Mouse (Mus musculus): ENCODE data around the gene Cxcr5. TPM values are rescaled to one million over a fixed set of nuclear protein-coding genes. Genes with fewer than 3 reads are reported as not detected.

Cxcr5 gene
- polyA plus RNA-seq, 1 experiment from 2014 or later = not detected

GRCm38 (mm10) chr9:44484311-44485104 lies 77.2 kb downstream of the Cxcr5 start:
- H3K36me3 ChIP-seq = no peaks in the 10 kb centered on the region
- ATAC-seq (ENCODE audit: insufficient number of reproducible peaks, low FRiP score) = no peak
- H3K27ac ChIP-seq (ENCODE audit: poor library complexity, severe bottlenecking) = peak overlapping the region; percentile 95

DNA sequence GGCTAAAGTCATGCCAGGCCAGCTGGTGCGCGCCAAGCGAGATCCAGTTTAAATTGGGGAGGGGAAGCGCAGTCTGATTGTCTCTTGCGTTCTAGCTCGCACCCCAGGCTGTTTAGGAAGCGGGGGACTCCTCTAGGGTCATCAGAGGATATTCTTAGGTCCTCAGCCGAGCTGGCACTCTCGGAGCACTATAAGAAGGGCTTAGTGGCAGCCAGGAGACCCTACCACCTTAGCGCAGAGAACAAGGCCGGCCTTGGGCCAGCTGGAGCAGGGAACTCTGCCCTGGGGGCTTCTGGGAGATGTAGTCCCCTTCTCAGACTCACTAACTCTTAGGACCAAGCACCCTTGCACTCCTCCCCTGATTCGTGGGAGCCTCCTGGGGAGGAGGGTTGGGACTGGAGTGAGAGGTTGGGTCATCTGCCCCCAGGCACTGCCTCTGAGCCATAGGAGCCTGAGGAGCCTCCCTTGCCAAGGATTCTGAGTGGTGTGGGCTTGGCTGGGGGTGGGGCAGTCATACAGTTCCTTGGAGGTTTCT lies 78.1 kb downstream of the Cxcr5 start:
- peak; percentile 15; the same call in 1 of the 2 replicates for ATAC-seq (ENCODE audit: insufficient number of reproducible peaks, low FRiP score)
- 1% methylated on average over 12 of the region's 12 CpGs for WGBS
- Histone ChIP-seq H3K4me3 (peak overlapping the region; percentile 97), H3K4me1 (replicated peaks) (peaks cover 54% of the 10 kb centered on the region), H3K36me3 (no peaks in the 10 kb centered on the region), H3K4me2 (peak overlapping the region; percentile 94), H3K9me3 (replicated peaks) (no peaks in the 10 kb centered on the region), H3K27ac (ENCODE audit: poor library complexity, severe bottlenecking) (peak overlapping the region; percentile 95), H3K27me3 (replicated peaks) (no peaks in the 10 kb centered on the region), H3K9ac (peak overlapping the region; percentile 98)

More at GRCm38 (mm10) chr9:44484311-44485104, 77.2 kb downstream of the Cxcr5 start:
- peak overlapping the region; percentile 94 for H3K4me2 ChIP-seq
- peaks cover 63% of the 10 kb centered on the region for H3K4me1 ChIP-seq (replicated peaks)
- 18% methylated on average over 7 of the region's 7 CpGs for WGBS
- H3K9ac ChIP-seq = peak overlapping the region; percentile 98
- peak overlapping the region; percentile 97 for H3K4me3 ChIP-seq
- no peaks in the 10 kb centered on the region for H3K9me3 ChIP-seq (replicated peaks)
- H3K27me3 ChIP-seq (replicated peaks) = no peaks in the 10 kb centered on the region

GRCm38 (mm10) chr9:44483041-44483509 lies 78.6 kb downstream of the Cxcr5 start:
- under 1% methylated on average over 38 of the region's 39 CpGs for WGBS
- no peak for ATAC-seq (ENCODE audit: insufficient number of reproducible peaks, low FRiP score)
- peak overlapping the region; percentile 97 for H3K4me3 ChIP-seq
- peak overlapping the region; percentile 94 for H3K4me2 ChIP-seq
- H3K36me3 ChIP-seq = no peaks in the 10 kb centered on the region
- peak overlapping the region; percentile 98 for H3K9ac ChIP-seq
- H3K27me3 ChIP-seq (replicated peaks) = no peaks in the 10 kb centered on the region
- peaks cover 49% of the 10 kb centered on the region for H3K4me1 ChIP-seq (replicated peaks)
- H3K27ac ChIP-seq (ENCODE audit: poor library complexity, severe bottlenecking) = peak overlapping the region; percentile 95
- H3K9me3 ChIP-seq (replicated peaks) = no peaks in the 10 kb centered on the region

GRCm38 (mm10) chr9:44482552-44482951 lies 79.1 kb downstream of the Cxcr5 start, which contains the start of gene Bcl9l:
Gene Bcl9l, plus strand, starts transcription at chr9:44482825.
- peak within 1 kb of the TSS; percentile 98 for H3K9ac ChIP-seq
- H3K9me3 ChIP-seq (replicated peaks) = no peaks in the 10 kb centered on the region
- H3K4me1 ChIP-seq (replicated peaks) = peaks cover 45% of the 10 kb centered on the region
- peak; percentile 36 for ATAC-seq (ENCODE audit: insufficient number of reproducible peaks, low FRiP score)
- 0% methylated on average over 31 of the region's 31 CpGs for WGBS
- H3K36me3 ChIP-seq = no peaks in the 10 kb centered on the region
- H3K27ac ChIP-seq (ENCODE audit: poor library complexity, severe bottlenecking) = peak within 1 kb of the TSS; percentile 95
- no peaks in the 10 kb centered on the region for H3K27me3 ChIP-seq (replicated peaks)
- H3K4me3 ChIP-seq = peak within 1 kb of the TSS; percentile 97
- peak within 1 kb of the TSS; percentile 94 for H3K4me2 ChIP-seq

- 8% methylated on average over 3 of the region's 3 CpGs for WGBS
- peak overlapping the region; percentile 97 for H3K4me3 ChIP-seq
- ATAC-seq (ENCODE audit: insufficient number of reproducible peaks, low FRiP score) = no peak
- H3K27ac ChIP-seq (ENCODE audit: poor library complexity, severe bottlenecking) = peak overlapping the region; percentile 95
- no peaks in the 10 kb centered on the region for H3K27me3 ChIP-seq (replicated peaks)
- H3K36me3 ChIP-seq = no peaks in the 10 kb centered on the region
- H3K4me2 ChIP-seq = peak overlapping the region; percentile 94
- H3K9ac ChIP-seq = peak overlapping the region; percentile 98; the same call in 1 of the 2 replicates
- H3K4me1 ChIP-seq (replicated peaks) = peaks cover 45% of the 10 kb centered on the region
- no peaks in the 10 kb centered on the region for H3K9me3 ChIP-seq (replicated peaks)
Observed at GRCm38 (mm10) chr9:44482112-44482511, 79.6 kb downstream of the Cxcr5 start.

DNA sequence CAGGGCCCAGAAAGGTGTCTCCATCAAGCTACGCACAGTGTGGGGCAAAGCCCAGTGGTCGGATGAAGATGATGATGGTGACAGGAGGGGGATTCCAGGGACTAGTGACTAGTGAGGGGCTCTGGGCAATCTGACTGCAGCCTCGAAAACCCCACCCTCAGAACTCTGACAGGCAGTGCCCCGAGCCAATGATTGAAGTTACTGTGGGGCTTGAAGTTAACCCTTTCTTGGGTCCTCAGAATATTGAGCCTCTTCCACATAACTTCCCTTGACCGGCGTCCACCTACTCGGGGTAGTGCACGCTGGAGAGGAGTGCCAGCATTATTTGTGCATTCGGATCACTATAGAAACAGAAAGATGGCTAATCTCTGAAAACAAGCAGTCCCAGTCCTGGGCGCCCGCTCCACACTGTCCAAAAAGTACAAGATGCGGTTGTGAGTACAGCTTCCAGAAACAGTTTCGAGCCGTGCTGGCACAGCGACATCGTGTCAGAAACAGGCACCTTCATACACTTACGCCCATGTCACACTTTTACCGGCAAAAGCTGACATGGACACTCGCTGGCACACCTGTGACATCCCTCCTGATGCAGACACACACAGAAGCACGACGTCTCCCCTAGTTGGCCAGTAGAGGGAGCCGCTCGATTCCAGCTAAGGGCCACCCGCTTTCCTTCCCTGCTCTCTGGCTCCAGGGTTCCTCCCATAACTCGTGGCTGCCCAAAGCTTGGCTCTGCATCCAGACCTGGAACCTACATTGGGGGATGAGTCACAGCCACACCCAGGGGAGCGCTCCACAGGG lies 81.8 kb downstream of the Cxcr5 start:
- no peaks in the 10 kb centered on the region for H3K36me3 ChIP-seq
- peaks cover 25% of the 10 kb centered on the region for H3K4me1 ChIP-seq (replicated peaks)
- ATAC-seq (ENCODE audit: insufficient number of reproducible peaks, low FRiP score) = peak; percentile 54
- no peaks in the 10 kb centered on the region for H3K27me3 ChIP-seq (replicated peaks)
- peak overlapping the region; percentile 78 for H3K9ac ChIP-seq
- under 1% methylated on average over 26 of the region's 26 CpGs for WGBS
- peak overlapping the region; percentile 99 for H3K27ac ChIP-seq (ENCODE audit: poor library complexity, severe bottlenecking)
- H3K9me3 ChIP-seq (replicated peaks) = no peaks in the 10 kb centered on the region
- peak overlapping the region; percentile 62 for H3K4me3 ChIP-seq
- H3K4me2 ChIP-seq = peak overlapping the region; percentile 87

- Histone ChIP-seq H3K27ac (ENCODE audit: poor library complexity, severe bottlenecking) (peak overlapping the region; percentile 99), H3K9ac (peak overlapping the region; percentile 78), H3K27me3 (replicated peaks) (no peaks in the 10 kb centered on the region), H3K4me2 (peak overlapping the region; percentile 87), H3K36me3 (no peaks in the 10 kb centered on the region), H3K9me3 (replicated peaks) (no peaks in the 10 kb centered on the region), H3K4me1 (replicated peaks) (peaks cover 24% of the 10 kb centered on the region), H3K4me3 (peak overlapping the region; percentile 62)
- under 1% methylated on average over 29 of the region's 29 CpGs for WGBS
- peak; percentile 70 for ATAC-seq (ENCODE audit: insufficient number of reproducible peaks, low FRiP score)
Observed at GRCm38 (mm10) chr9:44478959-44479605, 82.6 kb downstream of the Cxcr5 start.

- peak overlapping the region; percentile 87 for H3K4me2 ChIP-seq
- H3K36me3 ChIP-seq = no peaks in the 10 kb centered on the region
- WGBS = under 1% methylated on average over 24 of the region's 27 CpGs
- H3K27me3 ChIP-seq (replicated peaks) = no peaks in the 10 kb centered on the region
- H3K4me3 ChIP-seq = peak overlapping the region; percentile 62
- peak; percentile 62 for ATAC-seq (ENCODE audit: insufficient number of reproducible peaks, low FRiP score)
- H3K4me1 ChIP-seq (replicated peaks) = peaks cover 22% of the 10 kb centered on the region
- no peaks in the 10 kb centered on the region for H3K9me3 ChIP-seq (replicated peaks)
- peak overlapping the region; percentile 78 for H3K9ac ChIP-seq
- H3K27ac ChIP-seq (ENCODE audit: poor library complexity, severe bottlenecking) = peak overlapping the region; percentile 99
Observed at GRCm38 (mm10) chr9:44478229-44478921, 83.3 kb downstream of the Cxcr5 start.

GRCm38 (mm10) chr9:44477339-44478228 lies 84.1 kb downstream of the Cxcr5 start:
- Histone ChIP-seq H3K27ac (ENCODE audit: poor library complexity, severe bottlenecking) (peak overlapping the region; percentile 99), H3K4me3 (peak overlapping the region; percentile 62), H3K27me3 (replicated peaks) (no peaks in the 10 kb centered on the region), H3K4me2 (peak overlapping the region; percentile 87), H3K9ac (peak overlapping the region; percentile 78), H3K4me1 (replicated peaks) (peaks cover 22% of the 10 kb centered on the region), H3K9me3 (replicated peaks) (no peaks in the 10 kb centered on the region), H3K36me3 (no peaks in the 10 kb centered on the region)
- WGBS = 6% methylated on average over 24 of the region's 24 CpGs
- no peak for ATAC-seq (ENCODE audit: insufficient number of reproducible peaks, low FRiP score)
